10 mouse cellular contexts compared by ENCODE assay signal in genomic region chr13:25932810-25933209, GRCm38 (mm10).
DNase-seq lines count a peak whose midpoint lies in the region; ATAC-seq lines count a peak whose summit lies in the region.
"Had no signal": no experiment of that assay in that cellular context is flagged by ENCODE, and none has a peak within 500 bp of the region (broad histone marks: within the 10 kb centered on the region; RNA-seq: fewer than 3 reads in every experiment).

No protein-coding gene starts in this region.

- DNase-seq in heart, adult 9 months (ENCODE audit: low spot score in 2 of 2) = peak; percentile 33 to 38
- peak; percentile 15 for DNase-seq in cerebellum, adult 9-11 months
- DNase-seq in kidney, adult 18-20 months = peak; percentile 4
- DNase-seq in left cerebral cortex, postnatal 25 days (ENCODE audit: low spot score in 2 of 2) = peak; percentile 42 to 81
- DNase-seq in neural tube, embryonic 10.5 days (ENCODE audit: extremely low spot score, low spot score) = peak; percentile 63

- ATAC-seq in heart, embryonic 11.5 days (replicated peaks; ENCODE audit: insufficient number of reproducible peaks, low FRiP score, low TSS enrichment) = no peak
- peak; percentile 93 for ATAC-seq in frontal cortex, adult (ENCODE audit: low TSS enrichment)
- ATAC-seq in activated CD4-positive, CD25-positive, alpha-beta regulatory T cell, adult 4 months = no peak

- H3K4me1 ChIP-seq in heart, embryonic 11.5 days (ENCODE audit: control insufficient read depth, insufficient read depth, low read length) = peaks cover 6% of the 10 kb centered on the region

- H3K9me3 ChIP-seq in heart, embryonic 11.5 days (replicated peaks; ENCODE audit: control insufficient read depth, low read length) = no peaks in the 10 kb centered on the region
- H3K9me3 ChIP-seq: G1E; limb, embryonic 15.5 days had no signal

- no peak overlapping the region for H3K4me2 ChIP-seq in heart, embryonic 11.5 days
- H3K4me2 ChIP-seq: limb, embryonic 15.5 days had no signal

- no peak overlapping the region for H3K9ac ChIP-seq in heart, embryonic 11.5 days (ENCODE audit: low read depth, low read length)
- H3K9ac ChIP-seq: limb, embryonic 15.5 days had no signal

- no peaks in the 10 kb centered on the region for H3K27me3 ChIP-seq in heart, embryonic 11.5 days (ENCODE audit: control insufficient read depth, insufficient read depth, low read length)
- H3K27me3 ChIP-seq: limb, embryonic 15.5 days had no signal

- WGBS in heart, embryonic 11.5 days (ENCODE audit: insufficient replicate concordance) = 0% methylated on average over 1 of the region's 1 CpGs

- no peak overlapping the region for H3K4me3 ChIP-seq in heart, embryonic 11.5 days (ENCODE audit: low read depth, low read length)
- H3K4me3 ChIP-seq: limb, embryonic 15.5 days had no signal

- intact Hi-C loops in left cerebral cortex, postnatal 25 days (cut with DNase I) = no loop called here

- no peak overlapping the region for H3K27ac ChIP-seq in heart, embryonic 11.5 days (ENCODE audit: low read depth, low read length)
- H3K27ac ChIP-seq: limb, embryonic 15.5 days had no signal

- H3K36me3 ChIP-seq in heart, embryonic 11.5 days (ENCODE audit: control insufficient read depth, insufficient read depth, low read length) = no peaks in the 10 kb centered on the region
- H3K36me3 ChIP-seq: G1E; limb, embryonic 15.5 days had no signal

Comparison
In these comparisons a context has a peak if more than half of its experiments do, and no peak if none do; other contexts are left out.
1. DNase-seq: peak in every context shown above with its lines; median percentile 63 in neural tube, embryonic 10.5 days; 62 in left cerebral cortex, postnatal 25 days; 36 in heart, adult 9 months; 15 in cerebellum, adult 9-11 months; 4 in kidney, adult 18-20 months.